Mouse (Mus musculus) E14TG2a.4 (cell line): ENCODE measurements around the gene Sh2d7.
A peak's percentile ranks its signal among the peaks of the same experiment; 100 is the strongest.
"Not testable (repeated sequence)": the region's sequence is repeated elsewhere in the genome, so short reads cannot be mapped to it uniquely, and the experiment has no call there.

ENCODE experiments used
- H3K27me3 ChIP-seq: 2 replicates; pipeline ENCODE4 v1.6.1; 2014; ENCODE audit warnings: low read length, control low read depth; ENCODE audit not compliant: insufficient read depth
- H3K36me3 ChIP-seq: 2 replicates; pipeline ENCODE4 v1.6.1; 2014; ENCODE audit warnings: low read length, control low read depth; ENCODE audit not compliant: insufficient read depth
- H3K4me1 ChIP-seq: replicated peaks from 2 replicates; pipeline ENCODE4 v1.6.1; 2014; ENCODE audit warnings: low read depth, low read length, control low read depth
- H3K4me3 ChIP-seq: replicated peaks from 2 replicates; pipeline ENCODE4 v1.5.1; 2014; ENCODE audit warnings: mild to moderate bottlenecking, low read length
- H3K9me3 ChIP-seq: 2 replicates; pipeline ENCODE4 v1.6.1; 2014; ENCODE audit warnings: low read length, control low read depth
- CTCF ChIP-seq: conservative IDR thresholded peaks from 2 replicates; pipeline ENCODE4 v1.5.1; 2014; ENCODE audit warnings: low read length
- NANOG ChIP-seq: IDR thresholded peaks from 2 replicates; pipeline ENCODE4 v1.6.1; 2014; ENCODE audit warnings: borderline replicate concordance, low read length, mixed read lengths
- POU5F1 ChIP-seq: IDR thresholded peaks from 2 replicates; pipeline ENCODE4 v1.6.1; 2014; ENCODE audit warnings: low read length, borderline replicate concordance

Gene Sh2d7

GRCm38 (mm10) chr9:54583712-54584111, 44.9 kb downstream of the Sh2d7 start:
- Histone ChIP-seq H3K36me3 (peaks cover 11% of the 10 kb centered on the region), H3K4me3 (no peak overlapping the region), H3K9me3 (no peaks in the 10 kb centered on the region), H3K27me3 (no peaks in the 10 kb centered on the region), H3K4me1 (peaks cover 25% of the 10 kb centered on the region)
- TF ChIP-seq CTCF = no peak
- TF ChIP-seq POU5F1 = no peak
- no peak for TF ChIP-seq NANOG

GRCm38 (mm10) chr9:54584127-54584526, 45.3 kb downstream of the Sh2d7 start:
- H3K9me3 ChIP-seq, H3K4me3 ChIP-seq, H3K27me3 ChIP-seq: not testable (repeated sequence)
- Histone ChIP-seq H3K4me1 (peaks cover 29% of the 10 kb centered on the region), H3K36me3 (peaks cover 15% of the 10 kb centered on the region)

GRCm38 (mm10) chr9:54585839-54586198, 47.0 kb downstream of the Sh2d7 start:
- TF ChIP-seq NANOG = no peak
- TF ChIP-seq POU5F1 = no peak
- no peak for TF ChIP-seq CTCF
- H3K9me3 ChIP-seq = no peaks in the 10 kb centered on the region
- peak overlapping the region; percentile 99 for H3K4me3 ChIP-seq
- H3K36me3 ChIP-seq = peaks cover 32% of the 10 kb centered on the region
- no peaks in the 10 kb centered on the region for H3K27me3 ChIP-seq
- H3K4me1 ChIP-seq = peaks cover 32% of the 10 kb centered on the region

GRCm38 (mm10) chr9:54586199-54587061, 47.6 kb downstream of the Sh2d7 start, which contains the start of gene Idh3a:
Gene Idh3a (plus strand): TSS chr9:54586334.
- H3K36me3 ChIP-seq = peaks cover 36% of the 10 kb centered on the region
- H3K4me3 ChIP-seq = peak within 1 kb of the TSS; percentile 99
- H3K9me3 ChIP-seq = no peaks in the 10 kb centered on the region
- peaks cover 32% of the 10 kb centered on the region for H3K4me1 ChIP-seq
- TF ChIP-seq CTCF = no peak
- no peak for TF ChIP-seq NANOG
- TF ChIP-seq POU5F1 = no peak
- no peaks in the 10 kb centered on the region for H3K27me3 ChIP-seq

GRCm38 (mm10) chr9:54587863-54588262, 49.1 kb downstream of the Sh2d7 start:
- Histone ChIP-seq H3K4me1 (peaks cover 46% of the 10 kb centered on the region), H3K9me3 (no peaks in the 10 kb centered on the region), H3K27me3 (no peaks in the 10 kb centered on the region), H3K4me3 (0 out of 2 replicates have a peak overlapping the region, but pooled peaks have one; percentile 99), H3K36me3 (peaks cover 51% of the 10 kb centered on the region)
- TF ChIP-seq NANOG = no peak
- no peak for TF ChIP-seq POU5F1
- TF ChIP-seq CTCF = no peak

- H3K9me3 ChIP-seq, H3K27me3 ChIP-seq: not testable (repeated sequence)
- H3K36me3 ChIP-seq = peaks cover 93% of the 10 kb centered on the region
- peaks cover 39% of the 10 kb centered on the region for H3K4me1 ChIP-seq
- H3K4me3 ChIP-seq = peak overlapping the region; percentile 71
Observed at GRCm38 (mm10) chr9:54593652-54594051, 54.9 kb downstream of the Sh2d7 start.
